Comparison of ENCODE assay signal across 10 mouse cellular contexts in genomic region chr16:91793507-91794278, GRCm38 (mm10).
DNase-seq lines count a peak whose midpoint lies in the region; ATAC-seq and TF ChIP-seq lines count a peak whose summit lies in the region.
"Had no signal": no experiment of that assay in that cellular context is flagged by ENCODE, and none has a peak within 500 bp of the region (broad histone marks: within the 10 kb centered on the region; RNA-seq: fewer than 3 reads in every experiment).

No protein-coding gene starts in this region.

- intact Hi-C loops in heart, postnatal 10 days (cut with DNase I), result loop anchor here (5.0 kb wide), 1 partner anchor 61 kb away; no protein-coding TSS in a partner anchor

- H3K9me3 ChIP-seq in midbrain, embryonic 15.5 days, result no peaks in the 10 kb centered on the region
- H3K9me3 ChIP-seq: embryonic facial prominence, embryonic 13.5 days had no signal

- H3K4me3 ChIP-seq in lung, adult 2 months (replicated peaks; ENCODE audit: extremely low read depth, low read depth, low read length), result no peak overlapping the region
- no peak overlapping the region for H3K4me3 ChIP-seq in midbrain, embryonic 15.5 days
- H3K4me3 ChIP-seq: embryonic facial prominence, embryonic 13.5 days had no signal

- peak; percentile 14 for DNase-seq in lung, postnatal 10 days
- no peak for DNase-seq in lung, adult 2 months
- DNase-seq in adrenal gland, postnatal 36 days, result peak; percentile 71 to 73
- DNase-seq in heart, postnatal 10 days, result peak; percentile 48 to 62
- DNase-seq in naive thymus-derived CD4-positive, alpha-beta T cell, adult 2 months (ENCODE audit: low read depth), result peak; percentile 51
- DNase-seq in urinary bladder, adult 2 months (ENCODE audit: low spot score), result no peak
- no peak for DNase-seq in layer of hippocampus, adult 8-10 months (ENCODE audit: low spot score in 2 of 2)
- DNase-seq: gastrocnemius, postnatal 36 days had no signal

- H3K27me3 ChIP-seq in midbrain, embryonic 15.5 days (replicated peaks), result no peaks in the 10 kb centered on the region
- H3K27me3 ChIP-seq: embryonic facial prominence, embryonic 13.5 days had no signal

- TF ChIP-seq POLR2A in lung, adult 2 months (IDR thresholded peaks at IDR 0.05; ENCODE audit: borderline replicate concordance, extremely low read depth, low read depth, low read length), result no peak

- H3K4me1 ChIP-seq in lung, adult 2 months (ENCODE audit: control insufficient read depth, insufficient read depth, low read length), result no peaks in the 10 kb centered on the region
- H3K4me1 ChIP-seq in midbrain, embryonic 15.5 days, result 0 out of 2 replicates have a peak, but pooled peaks cover 12% of the 10 kb centered on the region

- no peak overlapping the region for H3K27ac ChIP-seq in midbrain, embryonic 15.5 days
- H3K27ac ChIP-seq: embryonic facial prominence, embryonic 13.5 days had no signal

- ATAC-seq in midbrain, embryonic 15.5 days (replicated peaks), result no peak

- 64% methylated on average over 13 of the region's 13 CpGs for WGBS in lung, adult 2 months
- 88% methylated on average over 13 of the region's 13 CpGs for WGBS in midbrain, embryonic 15.5 days

- TF ChIP-seq CTCF in lung, adult 2 months (IDR thresholded peaks at IDR 0.05; ENCODE audit: insufficient read depth, low read length), result no peak

- H3K9ac ChIP-seq in midbrain, embryonic 15.5 days, result no peak overlapping the region
- H3K9ac ChIP-seq: embryonic facial prominence, embryonic 13.5 days had no signal

- H3K36me3 ChIP-seq in midbrain, embryonic 15.5 days (replicated peaks), result no peaks in the 10 kb centered on the region; the same call in 1 of the 2 replicates

- H3K4me2 ChIP-seq in midbrain, embryonic 15.5 days, result no peak overlapping the region
- H3K4me2 ChIP-seq: embryonic facial prominence, embryonic 13.5 days had no signal

Comparison
In these comparisons a context has a peak if more than half of its experiments do, and no peak if none do; other contexts are left out.
1. DNase-seq: peak in lung, postnatal 10 days (single experiment), adrenal gland, postnatal 36 days (2 of 2), heart, postnatal 10 days (2 of 2) and naive thymus-derived CD4-positive, alpha-beta T cell, adult 2 months (single experiment); none in lung, adult 2 months (single experiment), urinary bladder, adult 2 months (single experiment) and layer of hippocampus, adult 8-10 months (0 of 2).